Mouse (Mus musculus): ENCODE data around the gene Zwilch.
"Not testable (repeated sequence)": the region's sequence is repeated elsewhere in the genome, so short reads cannot be mapped to it uniquely, and the experiment has no call there.

DNA sequence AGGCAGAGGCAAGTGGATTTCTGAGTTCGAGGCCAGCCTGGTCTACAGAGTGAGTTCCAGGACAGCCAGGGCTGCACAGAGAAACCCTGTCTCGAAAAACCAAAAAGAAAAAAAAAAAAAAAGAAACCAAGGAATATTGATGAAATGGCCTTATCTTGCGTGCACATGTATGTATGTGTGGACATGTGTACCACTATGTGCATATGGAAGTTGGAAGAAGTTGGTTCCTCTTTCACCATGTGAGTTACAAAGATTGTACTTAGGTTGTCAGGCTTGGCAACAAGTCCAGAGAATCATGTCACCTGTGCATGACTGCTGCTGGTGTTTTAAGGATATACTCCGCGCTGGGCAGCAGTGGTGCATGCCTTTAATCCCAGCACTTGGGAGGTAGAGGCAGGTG is 10.4 kb upstream of the Zwilch start:
- TF ChIP-seq POLR2A (IDR thresholded peaks at IDR 0.05; ENCODE audit: control insufficient read depth, extremely low read depth, insufficient read depth, low read length, poor library complexity); CTCF (IDR thresholded peaks at IDR 0.05; ENCODE audit: borderline replicate concordance, control insufficient read depth, extremely low read depth, insufficient read depth, low read length, poor library complexity): not testable (repeated sequence)
